Mouse (Mus musculus) right cerebral cortex, postnatal 25 days (tissue): Measurements from ENCODE around the gene Rbpj.

Experiments used
- DNase-seq: peaks from one replicate; pipeline ENCODE4 v3.0.0; 2022

Rbpj gene

DNA sequence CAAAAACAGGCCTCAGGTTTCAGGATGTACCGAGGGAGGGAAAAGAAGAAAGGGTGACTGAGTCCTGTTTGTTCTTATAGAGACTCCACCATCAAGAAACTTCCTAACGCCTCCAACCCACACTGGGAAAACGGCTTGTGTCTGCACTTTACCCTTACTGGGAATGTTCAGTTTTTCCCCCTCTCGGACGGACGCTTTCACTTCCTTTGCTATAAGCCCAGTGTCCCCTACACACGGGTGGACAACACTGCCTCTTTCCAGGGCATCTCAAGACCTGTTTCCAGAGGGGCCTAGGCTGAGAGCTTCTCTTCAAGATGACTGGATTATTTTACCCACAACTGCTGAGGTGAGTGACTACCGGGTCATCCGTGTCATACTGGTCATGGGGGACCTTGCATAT is at the start of gene Rbpj:
TSS of gene Rbpj (plus strand) at position 270 of the 400 bp plus-strand sequence.
- no peak for DNase-seq

DNA sequence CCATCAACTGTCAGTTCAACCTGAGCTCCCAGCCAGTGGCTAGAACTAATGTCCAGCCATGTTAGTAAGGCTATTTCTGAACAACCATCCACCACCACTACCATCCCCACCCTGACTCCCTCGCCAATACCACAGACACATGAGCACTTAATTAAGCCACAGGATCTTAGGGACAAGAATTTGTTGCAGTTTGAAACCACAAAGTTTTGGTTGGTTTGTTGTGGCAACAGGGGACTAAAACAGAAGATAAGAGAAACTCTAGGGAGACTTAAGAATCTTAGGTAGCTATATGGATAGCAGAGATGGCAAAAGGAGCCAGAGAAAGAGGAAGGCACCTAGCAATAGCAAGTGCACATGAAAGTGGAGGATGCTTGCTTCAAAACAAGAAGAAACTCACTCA is 45.2 kb upstream of the Rbpj start:
- DNase-seq = no peak

DNA sequence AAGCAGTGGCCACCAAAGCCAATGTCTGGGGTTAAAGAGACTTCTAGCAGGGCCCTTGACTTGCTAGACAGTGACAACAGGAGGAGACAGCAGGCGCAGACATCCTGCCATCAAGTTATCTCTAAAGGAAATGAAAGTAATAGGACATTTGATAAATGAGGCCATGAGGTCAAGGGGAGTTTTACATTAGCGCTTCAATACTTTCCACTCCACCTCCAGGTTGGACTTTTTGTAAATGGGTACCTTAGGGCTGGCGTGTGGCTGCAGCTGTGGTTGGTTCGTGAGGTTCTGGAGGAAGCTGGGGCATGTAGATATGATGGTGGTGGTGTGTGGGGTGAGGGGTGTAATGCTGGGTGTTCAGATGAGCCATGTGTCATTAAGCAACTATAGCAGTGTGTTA is 44.7 kb upstream of the Rbpj start:
- DNase-seq = no peak

DNA sequence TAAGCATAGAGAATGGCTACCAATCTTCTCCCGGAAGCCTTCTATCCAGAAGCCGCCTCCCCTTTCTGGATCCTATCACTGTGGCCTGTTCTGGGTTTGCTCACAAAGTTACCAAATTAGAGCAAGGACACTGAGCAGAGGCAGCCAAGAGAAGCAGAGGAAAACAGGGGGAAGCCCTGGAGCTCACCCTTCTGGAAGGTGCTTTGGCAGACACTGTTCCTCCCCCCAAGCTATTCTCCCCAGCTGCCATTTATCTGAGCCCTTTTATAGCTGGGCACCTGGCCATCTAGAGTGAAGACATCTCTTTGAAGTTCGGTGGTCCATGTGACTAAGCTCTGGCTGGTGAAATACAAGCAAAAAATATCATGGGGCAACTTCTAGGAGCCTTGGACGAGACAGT is 38.5 kb upstream of the Rbpj start:
- DNase-seq = no peak

DNA sequence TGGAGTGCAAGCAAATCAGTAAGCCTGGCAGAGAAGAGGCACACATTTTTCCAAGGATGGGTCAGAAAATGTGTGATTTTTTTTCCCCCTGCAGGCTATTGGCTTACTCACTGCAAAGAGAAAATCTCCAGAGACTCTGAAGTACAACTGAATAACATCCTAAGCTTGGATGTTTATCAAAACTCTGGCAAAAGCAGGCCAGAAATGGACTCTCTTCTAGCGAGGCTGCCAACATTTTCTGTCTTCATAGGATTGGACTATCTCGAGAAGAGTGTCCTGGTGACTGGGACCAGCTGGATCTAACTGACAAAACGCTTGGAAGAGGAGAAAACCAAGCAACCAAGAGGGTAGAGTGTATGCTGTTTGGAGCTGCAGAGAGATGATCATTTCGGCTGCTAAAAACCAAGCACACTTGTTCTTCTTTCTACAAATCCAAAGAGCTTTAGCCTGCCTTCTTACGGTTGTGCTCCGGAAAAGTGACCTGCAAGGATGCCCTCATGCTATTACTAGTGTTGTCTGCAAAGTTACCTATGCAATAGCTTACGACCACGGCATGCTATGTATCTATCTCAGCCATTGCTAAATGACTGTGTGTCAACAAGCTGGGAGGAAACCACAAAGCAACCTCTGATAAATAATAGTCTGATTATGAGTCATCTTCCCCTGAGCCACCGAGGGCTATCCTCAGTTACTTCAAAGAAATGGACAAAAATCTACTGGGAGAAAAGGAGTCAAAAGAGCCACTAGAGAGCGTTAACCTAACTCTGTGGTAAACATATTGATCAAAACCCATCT is 36.1 kb upstream of the Rbpj start:
- DNase-seq = no peak

DNA sequence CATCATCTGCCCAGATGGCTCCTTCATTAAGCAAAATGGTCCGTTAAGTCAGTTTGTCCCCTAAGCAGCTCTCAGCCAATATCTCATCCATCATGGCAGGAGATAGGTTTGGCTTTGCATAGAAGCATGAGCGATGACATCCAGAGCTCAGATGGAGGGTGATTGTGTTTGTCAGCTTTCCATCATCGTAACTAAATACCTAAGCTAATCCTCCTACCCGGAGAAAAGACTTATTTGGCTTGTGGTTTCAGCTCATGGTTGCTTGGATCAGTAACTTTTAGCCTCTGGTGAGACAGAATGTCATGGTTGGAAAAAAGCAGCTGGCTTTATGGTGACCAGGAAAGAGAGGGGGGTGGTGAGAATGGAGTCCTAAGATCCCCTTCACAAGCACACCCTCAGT is 33.5 kb upstream of the Rbpj start:
- no peak for DNase-seq

DNA sequence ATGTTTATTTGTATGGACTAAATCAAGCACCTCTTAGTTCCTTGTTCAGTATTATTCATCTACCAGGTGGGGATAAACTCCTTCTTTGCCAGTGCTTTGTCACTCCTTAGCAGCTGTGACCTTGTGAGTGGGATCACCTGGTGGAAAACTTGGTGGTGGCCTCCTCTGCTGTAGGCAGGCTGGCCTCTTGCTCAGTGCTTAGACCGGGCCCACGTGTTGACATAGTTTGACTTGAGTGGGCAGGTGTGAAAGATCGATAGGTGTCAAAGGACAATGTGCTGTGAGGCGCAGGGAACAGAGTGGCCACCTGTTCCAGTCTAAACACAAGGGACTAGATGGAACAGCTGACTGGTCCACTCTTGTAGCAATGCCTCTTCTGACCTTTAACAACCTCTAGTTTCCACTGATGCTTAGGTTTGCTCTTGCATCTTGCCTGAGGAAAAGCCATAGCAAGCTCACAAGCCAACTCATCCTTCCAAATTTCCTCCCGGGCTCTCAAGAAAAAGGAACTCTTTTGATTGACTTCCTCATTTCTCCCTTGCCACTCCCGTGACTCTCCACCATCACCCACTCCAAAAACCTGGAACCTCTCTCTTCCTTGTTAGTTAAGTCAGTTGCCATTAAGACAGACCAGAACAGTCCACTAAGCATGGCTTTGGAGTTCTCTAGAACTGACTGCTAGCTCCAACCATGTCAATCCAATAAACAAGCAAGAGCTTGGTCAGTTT is 28.9 kb upstream of the Rbpj start:
- no peak for DNase-seq

DNA sequence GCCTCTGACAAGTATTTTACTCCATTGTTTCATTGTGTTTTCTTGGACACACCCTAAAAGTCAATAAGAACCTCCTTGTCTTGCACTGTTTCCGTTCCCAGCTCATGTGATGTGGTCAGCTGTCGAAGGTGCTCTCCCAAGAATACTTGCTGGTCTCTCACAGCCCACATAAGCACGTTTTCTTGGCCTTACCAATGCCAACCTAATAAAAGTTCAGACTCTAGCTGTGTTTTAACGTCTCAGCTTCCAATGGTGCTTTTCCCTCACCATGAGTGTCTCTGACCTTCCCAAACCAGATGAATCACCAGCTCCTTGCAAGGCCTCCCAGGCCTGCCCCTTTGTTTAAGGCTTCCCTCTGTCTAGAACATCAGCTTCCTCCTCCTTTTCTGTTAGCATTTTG is 28.2 kb upstream of the Rbpj start:
- no peak for DNase-seq

DNA sequence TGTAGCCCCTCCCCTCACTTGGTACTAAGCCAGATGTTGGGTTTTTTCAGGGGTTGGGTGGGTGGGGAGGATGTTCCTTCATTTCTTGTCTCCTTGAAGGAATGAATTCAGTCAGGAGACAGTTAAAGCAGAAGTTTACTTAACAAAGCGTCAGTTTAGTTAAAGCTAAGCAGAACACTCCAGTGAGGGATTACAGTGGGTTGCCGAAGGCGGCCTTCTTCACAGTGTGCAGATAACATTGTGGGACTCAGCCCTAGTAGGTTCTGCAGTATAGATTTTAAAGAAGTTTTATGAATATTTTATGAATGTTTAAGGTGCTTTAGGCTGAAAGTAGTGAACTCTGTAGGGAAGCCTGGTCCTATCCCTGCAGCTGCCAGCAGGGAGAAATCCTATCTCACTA is 27.7 kb upstream of the Rbpj start:
- no peak for DNase-seq

DNA sequence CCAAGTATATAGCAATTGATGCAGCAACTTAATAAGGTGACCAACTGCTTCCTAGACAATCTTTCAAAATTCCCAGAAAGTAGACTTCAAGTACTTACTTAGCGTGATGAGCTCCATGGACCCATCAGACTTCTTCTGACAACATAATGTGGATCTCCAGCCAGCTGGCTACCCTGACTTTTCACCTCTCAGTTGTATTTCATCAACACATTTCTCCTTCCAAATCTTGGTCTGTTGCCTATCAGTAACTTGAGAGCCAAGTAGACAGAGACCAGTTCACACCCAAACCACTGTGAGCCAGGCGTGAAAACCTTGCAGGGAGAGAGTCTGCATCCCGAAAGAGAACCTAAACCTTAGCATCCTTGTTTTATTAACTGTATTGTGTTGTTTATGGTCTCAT is 26.3 kb upstream of the Rbpj start:
- no peak for DNase-seq

DNA sequence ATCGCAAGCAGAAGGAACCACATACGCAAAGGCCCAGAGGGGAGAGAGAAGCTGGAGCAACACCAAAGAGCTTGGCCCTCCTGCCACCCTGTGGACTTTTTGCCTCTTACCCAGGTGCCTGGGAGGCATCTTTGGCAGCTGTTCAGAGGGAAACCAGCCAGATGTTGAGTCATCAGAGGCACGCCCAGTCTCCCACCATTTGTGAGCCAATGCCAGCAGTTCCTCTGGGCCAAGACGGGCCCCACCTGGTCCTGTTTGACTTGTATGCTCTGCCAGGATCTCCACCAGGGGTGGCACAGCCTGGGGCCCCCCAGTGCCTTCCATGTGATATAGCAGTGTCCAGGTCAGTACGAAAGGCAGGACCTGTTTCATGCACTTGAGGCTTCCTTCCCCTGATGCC is 21.9 kb upstream of the Rbpj start:
- no peak for DNase-seq

DNA sequence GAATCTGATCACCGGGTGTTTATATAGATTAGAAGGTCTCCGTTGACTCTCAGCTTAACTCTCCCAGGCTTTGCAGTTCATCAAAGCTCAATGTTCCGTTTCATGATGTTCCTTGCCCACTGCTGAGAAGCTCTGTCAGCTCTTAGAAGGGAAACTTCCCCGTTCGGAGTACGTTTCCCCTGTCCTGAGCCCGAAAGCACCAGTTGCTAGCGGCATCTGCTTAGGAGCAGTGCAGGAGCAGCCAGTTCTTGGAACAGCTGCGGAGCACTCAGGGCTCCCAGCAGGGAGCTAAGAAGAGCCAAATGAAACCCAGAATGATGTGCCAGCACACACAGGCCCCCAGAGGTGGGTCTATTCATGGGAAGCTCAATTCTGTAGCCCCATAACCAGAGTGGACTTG is 15.0 kb upstream of the Rbpj start:
- DNase-seq = no peak

DNA sequence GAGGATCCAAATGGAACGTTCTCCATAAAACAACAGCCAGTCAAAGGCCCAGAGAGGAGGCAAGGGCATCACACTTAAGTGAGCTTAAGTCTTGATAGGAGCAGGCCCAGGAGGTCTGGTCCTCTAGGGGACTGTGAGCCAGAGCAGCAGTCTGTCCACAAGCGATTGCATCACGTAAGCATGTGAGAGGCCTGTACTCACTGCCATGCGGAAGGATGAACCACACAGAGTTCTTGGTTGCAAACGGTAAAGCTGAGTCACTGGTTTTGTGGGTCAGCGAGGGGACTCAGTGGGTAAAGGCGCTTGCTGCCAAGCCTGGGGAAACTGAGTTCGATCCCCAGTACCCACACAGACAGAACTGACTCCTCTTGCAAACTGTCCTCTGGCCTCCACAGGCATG is 14.1 kb upstream of the Rbpj start:
- no peak for DNase-seq

DNA sequence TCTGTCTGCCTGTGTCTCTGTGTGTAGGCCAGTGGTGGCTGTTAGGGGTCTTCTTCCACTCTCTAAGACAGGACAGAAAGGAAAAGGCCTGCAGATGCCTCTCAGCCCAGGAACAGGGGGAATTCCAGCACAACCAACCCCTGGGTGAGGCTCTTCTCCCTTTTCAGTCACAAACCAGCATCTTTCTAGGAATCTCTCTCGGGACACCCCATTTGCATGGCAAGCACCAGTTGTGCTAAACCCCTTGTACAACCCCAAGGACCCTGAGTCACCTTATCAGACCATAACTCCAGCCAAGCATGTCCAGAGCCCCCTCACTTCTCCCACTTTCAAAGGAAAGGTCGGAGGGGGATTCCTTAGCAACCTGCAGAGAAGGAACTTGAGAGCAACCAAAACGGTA is 13.0 kb upstream of the Rbpj start:
- DNase-seq = no peak

DNA sequence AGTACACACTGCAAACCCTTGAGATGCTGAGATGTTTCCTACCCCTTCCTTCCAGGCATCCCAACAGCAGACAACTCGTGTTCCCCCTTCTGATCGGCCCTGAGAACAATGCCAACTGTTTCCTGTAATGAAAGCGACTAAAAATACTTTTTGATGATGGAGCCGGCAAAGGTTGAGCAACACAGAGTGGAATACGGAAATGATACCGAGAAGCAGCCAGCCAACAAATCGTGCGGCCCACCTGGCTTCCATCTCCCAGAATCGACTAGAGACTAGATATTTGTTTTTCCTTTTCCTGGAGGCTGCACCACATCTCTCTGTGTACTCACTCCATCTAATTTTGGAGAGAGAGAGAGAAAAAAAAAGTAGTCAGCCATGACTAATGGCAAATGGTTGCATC is 11.2 kb upstream of the Rbpj start:
- DNase-seq = no peak

DNA sequence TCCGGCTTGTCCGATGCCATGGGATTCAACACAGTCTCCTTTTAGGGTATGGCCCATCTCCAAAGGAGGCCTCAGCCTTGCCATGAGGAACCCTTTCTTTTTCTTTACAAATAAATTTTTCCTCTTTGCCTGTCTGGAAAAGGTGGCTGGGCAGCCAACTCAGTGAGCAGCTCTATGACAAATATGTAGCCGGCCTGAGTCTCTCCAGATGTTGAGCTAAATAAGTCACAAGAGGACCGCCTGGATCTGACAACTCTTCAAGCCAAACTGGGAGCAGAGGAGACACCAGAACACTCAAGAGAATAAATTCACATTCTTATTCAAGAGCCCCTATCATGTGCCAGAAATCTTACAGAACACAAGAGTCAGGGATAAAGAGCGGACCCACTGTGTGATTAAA is 10.5 kb upstream of the Rbpj start:
- no peak for DNase-seq

DNA sequence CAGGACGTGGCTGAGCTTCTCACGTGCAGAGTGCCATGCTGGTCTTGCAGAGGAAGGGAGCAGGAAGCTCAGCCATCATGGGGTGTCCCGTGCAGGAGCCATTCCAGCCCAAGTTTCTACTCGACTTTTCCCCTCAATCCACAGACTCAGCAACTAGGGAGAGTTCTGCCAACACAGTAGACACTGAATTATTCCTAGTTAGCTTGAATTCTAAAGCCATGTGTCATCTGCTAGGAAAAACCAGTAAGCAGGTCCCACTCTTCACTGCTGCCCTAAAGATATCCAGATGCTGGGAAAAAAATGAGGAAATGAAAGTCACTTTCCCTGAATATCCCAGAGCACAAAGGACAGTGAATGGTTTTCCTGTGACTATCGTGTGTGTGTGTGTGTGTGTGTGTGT is 5.8 kb upstream of the Rbpj start:
- DNase-seq = no peak

DNA sequence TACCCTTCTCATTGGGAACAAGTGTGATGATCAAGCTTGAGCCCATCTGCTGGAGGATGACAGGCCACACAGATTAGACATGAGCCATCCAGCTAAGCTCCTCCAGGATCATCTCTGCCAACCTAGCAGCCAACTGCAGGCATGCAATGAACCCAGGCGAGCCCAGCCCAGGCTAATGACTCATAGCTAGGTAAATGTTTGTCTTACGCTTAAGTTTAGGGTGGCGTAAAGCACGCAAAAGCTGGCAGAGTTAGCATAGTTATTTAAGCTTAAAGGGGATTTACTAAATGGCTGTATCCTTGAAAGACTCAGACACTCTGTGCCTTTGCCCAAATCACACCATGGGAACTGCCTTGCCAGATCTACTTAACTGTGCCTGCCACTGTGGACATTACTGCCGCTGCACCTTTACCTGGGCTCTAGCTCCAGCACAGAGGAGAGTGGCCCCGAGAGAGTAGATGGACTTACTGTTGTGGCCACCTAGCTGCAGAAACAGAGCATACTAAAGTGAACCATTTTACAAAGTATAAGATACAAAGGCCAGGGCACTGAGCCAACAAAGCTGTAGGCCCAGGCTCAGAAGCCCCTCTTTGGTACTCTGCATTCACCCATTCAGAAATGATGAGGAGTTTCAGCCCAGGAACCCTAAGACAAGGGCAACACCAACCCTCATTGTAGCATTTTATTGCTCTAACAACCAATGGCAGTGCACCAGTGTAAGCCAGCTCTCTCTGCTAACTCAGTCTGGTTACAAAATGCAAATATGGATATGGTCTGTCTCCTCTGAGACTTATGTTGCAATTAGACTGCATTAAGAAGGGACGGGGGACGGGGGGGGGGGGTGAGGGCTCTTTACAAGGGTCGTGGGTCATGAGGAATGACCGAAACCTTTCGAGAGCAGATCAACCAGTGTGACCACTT is 2.6 kb upstream of the Rbpj start:
- no peak for DNase-seq

DNA sequence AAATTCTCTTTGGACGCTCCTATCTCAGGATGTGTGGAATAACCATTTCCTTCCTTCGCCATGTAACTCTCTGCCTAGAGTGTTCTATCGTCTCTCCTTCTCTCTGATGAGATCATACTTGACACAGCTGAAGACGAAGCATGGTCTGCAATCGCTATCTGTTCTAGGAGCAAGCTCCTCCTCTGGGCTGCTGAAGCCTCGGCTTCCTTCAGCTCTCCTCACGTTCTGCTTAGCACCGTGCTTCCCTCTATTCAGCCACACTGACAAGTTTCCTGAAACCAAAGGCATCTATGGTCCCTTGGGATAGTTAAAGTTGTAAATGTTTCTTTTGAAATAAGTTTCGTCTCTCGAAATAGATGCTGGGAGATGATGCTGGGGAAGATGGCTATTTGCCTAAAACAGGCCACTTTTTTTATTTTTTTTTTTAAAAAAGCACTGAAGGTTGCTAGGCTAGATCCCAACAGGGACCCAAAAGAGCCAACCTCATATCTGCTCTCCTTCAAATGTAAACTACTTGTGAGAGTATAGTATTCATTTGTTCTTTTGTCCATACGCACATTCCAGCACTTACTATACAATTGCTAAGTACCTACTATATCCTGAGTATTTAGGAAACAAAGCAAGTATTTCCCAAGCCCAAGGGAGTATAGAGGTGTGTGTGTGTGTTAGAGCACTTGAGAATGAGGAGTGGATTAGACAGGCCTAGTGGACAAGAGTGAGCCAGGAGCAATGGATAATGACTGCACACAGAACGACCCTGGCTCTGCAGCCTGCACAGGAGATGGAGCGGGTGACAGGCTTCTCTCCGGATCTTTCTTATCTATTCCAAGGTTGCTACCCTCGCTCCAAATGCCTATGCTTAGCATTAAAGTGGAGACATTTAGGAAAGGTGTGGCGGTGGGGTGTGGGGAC is 726 bp downstream of the Rbpj start:
- no peak for DNase-seq

DNA sequence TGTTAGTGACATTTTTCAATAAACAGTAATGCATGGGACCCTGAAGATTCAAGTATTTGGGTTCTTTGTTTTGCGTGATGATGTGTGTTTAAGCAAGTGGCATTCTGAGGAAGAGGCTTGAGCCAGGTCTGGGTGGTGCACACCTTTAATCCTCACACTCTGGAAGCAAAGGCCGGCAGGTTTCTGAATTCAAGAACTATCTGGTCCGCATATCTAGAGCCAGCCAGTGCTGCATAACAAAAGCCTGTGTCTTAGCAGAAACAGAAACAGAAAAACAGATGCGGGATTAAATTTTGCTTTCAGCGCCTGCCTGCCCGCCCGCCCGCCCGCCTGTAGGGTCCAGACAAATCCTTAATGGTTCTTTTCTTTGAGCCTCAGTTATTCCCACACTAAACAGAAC is 1.6 kb downstream of the Rbpj start:
- DNase-seq = no peak

DNA sequence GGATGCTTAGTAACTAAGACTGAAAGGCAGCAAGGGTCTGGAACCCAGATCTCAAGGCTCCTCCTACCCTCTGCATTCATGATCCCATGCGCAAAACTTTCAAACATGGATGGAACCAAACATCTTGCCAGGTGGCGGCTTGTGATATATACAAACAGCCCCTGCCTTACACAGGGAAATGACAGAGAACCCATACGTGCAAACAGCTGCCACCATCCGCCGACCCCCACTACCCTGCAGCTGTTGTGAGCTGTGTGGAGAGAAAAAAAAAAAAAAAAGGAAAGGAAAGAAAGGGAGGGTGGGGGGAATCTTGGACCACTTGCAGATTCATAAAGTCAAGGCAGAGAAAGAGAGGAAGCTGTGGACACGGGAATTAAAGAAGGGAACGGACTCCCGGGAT is 2.4 kb downstream of the Rbpj start:
- DNase-seq = no peak

DNA sequence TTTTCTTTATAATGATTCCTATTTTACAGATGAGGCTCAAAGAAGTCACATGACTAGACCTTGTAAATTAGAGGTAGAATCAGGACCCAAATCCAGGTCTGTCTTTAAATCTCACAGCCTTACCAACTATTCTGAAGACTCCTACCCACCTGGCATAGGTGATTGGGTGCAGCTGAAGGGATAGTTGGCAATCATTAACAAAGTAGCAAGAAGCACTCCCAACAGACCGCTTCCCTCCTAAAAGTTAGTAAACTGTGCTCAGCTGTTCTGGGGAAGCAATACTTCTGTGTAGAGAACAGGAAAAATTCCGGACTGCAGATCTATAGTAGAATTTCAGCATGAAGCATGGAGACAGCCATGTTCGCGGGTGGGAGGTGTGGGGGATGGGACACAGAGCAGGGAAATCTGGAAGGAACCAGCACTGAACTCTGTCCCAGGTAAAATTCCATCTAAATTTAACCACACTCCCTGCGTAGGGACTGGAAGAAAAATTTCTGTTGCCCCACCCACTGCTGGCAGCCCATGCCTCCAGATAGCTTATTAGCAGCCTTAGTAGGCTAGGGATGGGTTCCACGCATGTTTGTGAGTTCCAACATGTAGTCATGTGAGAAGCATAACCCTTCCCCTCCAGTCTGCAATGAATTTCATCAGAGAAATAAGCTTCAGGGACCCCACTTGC is 3.3 kb downstream of the Rbpj start:
- DNase-seq = no peak
